Mouse (Mus musculus) heart, embryonic 13.5 days (tissue): Measurements from ENCODE around the gene 1700025G04Rik. TPM values are rescaled to one million over a fixed set of nuclear protein-coding genes. Genes with fewer than 3 reads are reported as not detected.
"Not testable (repeated sequence)": the region's sequence is repeated elsewhere in the genome, so short reads cannot be mapped to it uniquely, and the experiment has no call there.

ENCODE experiments used
- ATAC-seq: fragments of 200-750 bp; cut with Nextera tagmentation; 2 replicates; pipeline ENCODE4 v1.8.0; 2017; ENCODE audit warnings: moderate TSS enrichment; ENCODE audit not compliant: insufficient number of reproducible peaks, low FRiP score, low TSS enrichment; ENCODE audit errors: extremely low read depth
- H3K27ac ChIP-seq: fragments of 300-500 bp; sonication (generic); replicated peaks from 2 replicates; pipeline ENCODE4 v1.5.1; 2015; ENCODE audit warnings: moderate library complexity, mild to moderate bottlenecking, inconsistent platforms
- H3K27me3 ChIP-seq: fragments of 300-500 bp; sonication (generic); replicated peaks from 2 replicates; pipeline ENCODE4 v1.6.1; 2015; ENCODE audit warnings: mild to moderate bottlenecking, inconsistent platforms
- H3K36me3 ChIP-seq: fragments of 300-500 bp; sonication (generic); 2 replicates; pipeline ENCODE4 v1.6.1; 2015; ENCODE audit warnings: mild to moderate bottlenecking, inconsistent platforms
- H3K4me1 ChIP-seq: fragments of 300-500 bp; sonication (generic); 2 replicates; pipeline ENCODE4 v1.6.1; 2015; ENCODE audit warnings: inconsistent platforms
- H3K4me2 ChIP-seq: fragments of 300-500 bp; sonication (generic); 2 replicates; pipeline ENCODE4 v1.6.1; 2015; ENCODE audit warnings: inconsistent platforms, mild to moderate bottlenecking, moderate library complexity
- H3K4me3 ChIP-seq: fragments of 300-500 bp; sonication (generic); 2 replicates; pipeline ENCODE4 v1.5.1; 2015; ENCODE audit warnings: moderate library complexity, mild to moderate bottlenecking, inconsistent platforms
- H3K9ac ChIP-seq: fragments of 300-500 bp; sonication (generic); 2 replicates; pipeline ENCODE4 v1.6.1; 2015; ENCODE audit warnings: inconsistent platforms, mild to moderate bottlenecking, moderate library complexity
- H3K9me3 ChIP-seq: fragments of 300-500 bp; sonication (generic); 2 replicates; pipeline ENCODE4 v1.6.1; 2016; ENCODE audit warnings: inconsistent platforms
- WGBS: fragments of 180-500 bp; shearing (Covaris S2); methylation state at CpG from one replicate; pipeline ENCODE4 v1.1.7; 2015; ENCODE audit warnings: mixed read lengths; 5-methylcytosine and 5-hydroxymethylcytosine counted together
- polyA plus RNA-seq: library from polyadenylated mRNA; unstranded; fragments of >200 nt; fragmentation: Nextera tagmentation; extraction: Ambion mirVana; gene quantifications from 2 replicates; pipeline ENCODE4 v1.2.1, GENCODE M21; 2015

The 1700025G04Rik gene
- polyA plus RNA-seq, 1 experiment from 2014 or later: 24.3 TPM

DNA sequence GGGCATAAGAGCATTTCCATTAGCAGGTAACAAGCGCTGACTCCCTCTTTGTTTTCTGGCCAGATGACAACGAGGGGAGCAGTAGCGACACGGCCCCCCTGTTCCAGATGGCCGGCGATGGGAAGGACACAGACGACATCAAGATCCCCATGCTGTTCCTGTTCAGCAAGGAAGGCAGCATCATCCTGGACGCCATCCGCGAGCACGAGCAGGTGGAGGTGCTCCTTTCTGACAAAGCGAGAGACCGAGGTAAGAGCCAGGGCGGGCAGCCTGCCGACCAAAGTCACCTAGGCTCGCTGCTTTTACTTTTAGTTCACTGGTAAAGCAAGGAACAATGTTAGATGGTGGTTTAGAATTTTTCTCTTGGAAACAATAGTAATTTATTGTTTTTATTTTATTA is 278.5 kb downstream of the 1700025G04Rik start:
- Histone ChIP-seq H3K27ac (no peak overlapping the region), H3K36me3 (peaks cover 75% of the 10 kb centered on the region), H3K4me2 (no peak overlapping the region), H3K4me3 (no peak overlapping the region), H3K4me1 (no peaks in the 10 kb centered on the region; the same call in 1 of the 2 replicates), H3K9me3 (no peaks in the 10 kb centered on the region), H3K27me3 (no peaks in the 10 kb centered on the region), H3K9ac (no peak overlapping the region)
- WGBS: 91% methylated on average over 16 of the region's 16 CpGs
- no peak for ATAC-seq

DNA sequence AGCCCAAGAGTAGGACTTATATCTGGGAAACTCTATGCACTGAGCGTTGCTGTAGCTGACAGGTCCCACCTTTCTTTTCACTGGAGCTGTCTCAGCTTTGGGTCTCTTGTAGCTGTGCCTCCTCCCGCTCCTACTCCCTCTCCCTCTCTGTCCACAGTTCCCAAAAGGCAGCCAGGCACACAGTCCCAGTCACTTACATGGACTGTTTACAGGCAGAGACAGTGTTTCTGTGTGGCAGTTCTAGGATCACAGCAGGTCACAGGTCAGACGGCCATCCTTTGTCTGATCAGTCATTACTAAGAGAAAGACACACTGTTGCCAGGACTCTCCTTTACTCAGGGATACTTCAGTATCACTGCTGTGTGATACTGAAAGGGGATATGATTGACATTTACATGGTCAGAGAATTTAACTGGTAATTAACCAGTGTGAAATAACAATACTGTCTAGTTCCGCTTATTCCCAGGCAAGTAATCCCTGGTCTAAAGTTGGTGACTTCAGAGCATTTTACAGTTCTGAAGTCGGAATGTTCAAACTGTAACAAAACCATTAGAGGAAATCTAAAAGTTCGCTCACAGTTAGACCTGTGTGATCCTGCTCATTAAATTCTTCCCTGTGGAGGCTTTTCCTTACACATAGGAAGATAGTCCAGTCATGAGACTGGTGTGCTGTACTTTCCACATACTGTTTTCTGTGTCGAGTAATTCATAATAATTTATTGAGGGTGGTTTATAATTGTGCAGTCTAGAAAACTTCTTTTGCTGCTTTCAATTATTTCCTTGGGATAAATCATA is 279.1 kb downstream of the 1700025G04Rik start:
- H3K9ac ChIP-seq: no peak overlapping the region
- no peak overlapping the region for H3K4me3 ChIP-seq
- H3K4me2 ChIP-seq: no peak overlapping the region
- no peaks in the 10 kb centered on the region; the same call in 1 of the 2 replicates for H3K4me1 ChIP-seq
- peaks cover 72% of the 10 kb centered on the region for H3K36me3 ChIP-seq
- H3K9me3 ChIP-seq: no peaks in the 10 kb centered on the region
- WGBS: 82% methylated on average over 7 of the region's 7 CpGs
- no peak for ATAC-seq
- H3K27ac ChIP-seq: no peak overlapping the region
- H3K27me3 ChIP-seq: no peaks in the 10 kb centered on the region

DNA sequence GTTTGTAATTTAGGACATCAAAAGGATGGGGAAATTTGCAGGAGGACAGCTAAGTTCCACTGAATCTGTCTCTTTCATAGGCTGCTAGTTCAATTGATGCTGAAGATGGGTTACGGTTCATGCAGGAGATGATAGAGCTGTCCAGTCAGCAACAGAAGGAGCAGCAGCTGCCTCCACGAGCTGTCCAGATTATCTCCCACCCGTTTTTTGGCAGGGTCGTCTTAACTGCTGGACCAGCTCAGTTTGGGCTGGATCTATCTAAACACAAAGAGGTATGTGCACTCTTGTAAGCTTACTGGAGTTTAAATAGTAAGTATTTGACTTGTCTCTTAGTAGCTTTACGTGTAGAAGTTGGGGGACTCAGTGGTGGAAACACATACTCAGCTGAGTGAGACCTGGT is 282.6 kb downstream of the 1700025G04Rik start:
- Histone ChIP-seq H3K27ac (no peak overlapping the region), H3K4me3 (no peak overlapping the region), H3K9me3 (no peaks in the 10 kb centered on the region), H3K36me3 (peaks cover 76% of the 10 kb centered on the region), H3K27me3 (no peaks in the 10 kb centered on the region), H3K4me2 (no peak overlapping the region), H3K9ac (no peak overlapping the region), H3K4me1 (no peaks in the 10 kb centered on the region)
- WGBS: 79% methylated on average over 5 of the region's 5 CpGs
- ATAC-seq: no peak

DNA sequence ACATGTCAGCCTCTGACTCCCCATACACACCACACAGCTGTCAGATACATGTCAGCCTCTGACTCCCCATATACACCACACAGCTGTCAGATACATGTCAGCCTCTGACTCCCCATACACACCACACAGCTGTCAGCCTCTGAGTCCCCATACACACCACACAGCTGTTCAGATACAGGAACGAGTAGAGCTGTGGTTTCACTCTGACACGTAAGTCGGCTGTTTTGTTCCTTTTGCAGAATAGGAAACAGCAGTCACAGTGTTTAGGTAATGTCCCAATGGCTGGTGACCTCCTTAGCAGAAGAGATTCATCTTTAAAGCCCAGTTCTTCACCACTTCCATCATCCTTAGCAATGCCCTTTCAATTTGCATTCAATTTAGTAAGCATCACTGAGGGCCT is 287.1 kb downstream of the 1700025G04Rik start:
- H3K27ac ChIP-seq, H3K27me3 ChIP-seq, H3K4me2 ChIP-seq, H3K9me3 ChIP-seq, ATAC-seq, H3K4me1 ChIP-seq, H3K9ac ChIP-seq, H3K4me3 ChIP-seq: not testable (repeated sequence)
- H3K36me3 ChIP-seq: peaks cover 70% of the 10 kb centered on the region
- WGBS: 74% methylated on average over 3 of the region's 3 CpGs
